Mouse (Mus musculus) adipocyte (in vitro differentiated cells): ENCODE data around the gene Dctn3.

Source experiments
- DNase-seq: peaks from one replicate; pipeline ENCODE4 v3.0.0-alpha.2; 2016; ENCODE audit warnings: low spot score

Dctn3 gene

GRCm38 (mm10) chr4:41671963-41672480, 50.9 kb downstream of the Dctn3 start:
- DNase-seq: no peak

- no peak for DNase-seq
These were observed 51.5 kb downstream of the Dctn3 start for GRCm38 (mm10) chr4:41671500-41671899.

GRCm38 (mm10) chr4:41670836-41671235, 52.1 kb downstream of the Dctn3 start:
- DNase-seq: no peak

GRCm38 (mm10) chr4:41666646-41667045, 56.3 kb downstream of the Dctn3 start:
- no peak for DNase-seq

GRCm38 (mm10) chr4:41665009-41665675, 57.8 kb downstream of the Dctn3 start:
- no peak for DNase-seq
